Mouse (Mus musculus) forebrain, postnatal 0 days (tissue): ENCODE results near the gene Cdh1. TPM values are rescaled to one million over a fixed set of nuclear protein-coding genes. Genes with fewer than 3 reads are reported as not detected.

Source experiments
- ATAC-seq: fragments of 200-750 bp; cut with Nextera tagmentation; 2 replicates; pipeline ENCODE4 v1.8.0; 2017; ENCODE audit warnings: mild to moderate bottlenecking, moderate library complexity
- DNase-seq: peaks from one replicate; pipeline ENCODE4 v3.0.0-alpha.2; 2015
- H3K27ac ChIP-seq: fragments of 300-500 bp; sonication (generic); 2 replicates; pipeline ENCODE4 v1.5.1; 2014; ENCODE audit warnings: low read depth, mild to moderate bottlenecking, antibody characterized with exemption, low read length, moderate library complexity, mixed read lengths
- H3K27me3 ChIP-seq: fragments of 300-500 bp; sonication (generic); 2 replicates; pipeline ENCODE4 v1.6.1; 2014; ENCODE audit warnings: mild to moderate bottlenecking, low read length, mixed read lengths; ENCODE audit not compliant: insufficient read depth
- H3K36me3 ChIP-seq: fragments of 300-500 bp; sonication (generic); 2 replicates; pipeline ENCODE4 v1.6.1; 2014; ENCODE audit warnings: mild to moderate bottlenecking, moderate library complexity; ENCODE audit not compliant: insufficient read depth
- H3K4me1 ChIP-seq: fragments of 300-500 bp; sonication (generic); 2 replicates; pipeline ENCODE4 v1.6.1; 2014; ENCODE audit warnings: antibody characterized with exemption; ENCODE audit not compliant: insufficient read depth
- H3K4me2 ChIP-seq: fragments of 300-500 bp; sonication (generic); 2 replicates; pipeline ENCODE4 v1.6.1; 2014; ENCODE audit warnings: low read depth, mild to moderate bottlenecking, moderate library complexity
- H3K4me3 ChIP-seq: fragments of 300-500 bp; sonication (generic); 2 replicates; pipeline ENCODE4 v1.5.1; 2014; ENCODE audit warnings: low read depth, low read length, mixed read lengths
- H3K9ac ChIP-seq: fragments of 300-500 bp; sonication (generic); 2 replicates; pipeline ENCODE4 v1.6.1; 2014; ENCODE audit warnings: mild to moderate bottlenecking
- H3K9me3 ChIP-seq: fragments of 300-500 bp; sonication (generic); 2 replicates; pipeline ENCODE4 v1.6.1; 2016; ENCODE audit warnings: low read length
- CTCF ChIP-seq: sonication (generic); IDR thresholded peaks from 2 replicates; pipeline ENCODE4 v1.5.1; 2016; ENCODE audit warnings: antibody characterized with exemption, control low read depth, low read depth
- WGBS: fragments of 180-500 bp; shearing (Covaris S2); extraction: QIAGEN DNeasy Blood & Tissue Kit; methylation state at CpG from one replicate; pipeline ENCODE4 v1.1.7; 2014; 5-methylcytosine and 5-hydroxymethylcytosine counted together
- polyA plus RNA-seq: library from polyadenylated mRNA; unstranded; fragments of >200 nt; fragmentation: Nextera tagmentation; extraction: Ambion mirVana; gene quantifications from 2 replicates; pipeline ENCODE4 v1.2.1, GENCODE M21; 2015
- total RNA-seq: library from RNA; depleted of rRNA; stranded (reverse); fragments of >200 nt; gene quantifications from 2 replicates; pipeline ENCODE4 v1.2.3, GENCODE M21; 2014

Cdh1 gene
- total and polyA plus RNA-seq, 2 experiments from 2014 or later, result 3.9 TPM

DNA sequence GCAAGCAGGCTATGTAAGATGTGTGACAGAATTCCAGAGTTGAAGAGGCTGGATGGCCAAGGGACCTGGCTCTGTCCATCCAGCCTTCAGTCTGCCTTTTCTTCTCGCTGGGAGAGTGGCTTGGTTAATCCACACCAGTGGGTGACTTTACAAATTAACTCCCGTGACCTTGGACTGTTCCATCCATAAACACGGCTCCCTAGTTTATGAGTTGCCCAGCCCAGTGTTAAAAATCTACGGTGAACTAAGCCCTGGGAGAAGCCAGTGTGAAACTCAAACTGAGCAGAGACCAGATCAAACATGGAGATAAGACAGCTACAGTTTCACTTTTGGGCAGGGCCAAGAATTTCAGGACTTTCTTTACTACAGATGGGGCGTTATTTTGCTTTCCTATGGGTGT is 19.9 kb downstream of the Cdh1 start:
- no peak for ATAC-seq
- DNase-seq, result no peak
- WGBS, result 82% methylated on average over 5 of the region's 5 CpGs
- Histone ChIP-seq H3K36me3 (no peaks in the 10 kb centered on the region), H3K4me2 (no peak overlapping the region), H3K9me3 (no peaks in the 10 kb centered on the region), H3K9ac (no peak overlapping the region), H3K27me3 (no peaks in the 10 kb centered on the region), H3K4me1 (no peaks in the 10 kb centered on the region), H3K27ac (no peak overlapping the region), H3K4me3 (no peak overlapping the region)
- TF ChIP-seq CTCF, result no peak

DNA sequence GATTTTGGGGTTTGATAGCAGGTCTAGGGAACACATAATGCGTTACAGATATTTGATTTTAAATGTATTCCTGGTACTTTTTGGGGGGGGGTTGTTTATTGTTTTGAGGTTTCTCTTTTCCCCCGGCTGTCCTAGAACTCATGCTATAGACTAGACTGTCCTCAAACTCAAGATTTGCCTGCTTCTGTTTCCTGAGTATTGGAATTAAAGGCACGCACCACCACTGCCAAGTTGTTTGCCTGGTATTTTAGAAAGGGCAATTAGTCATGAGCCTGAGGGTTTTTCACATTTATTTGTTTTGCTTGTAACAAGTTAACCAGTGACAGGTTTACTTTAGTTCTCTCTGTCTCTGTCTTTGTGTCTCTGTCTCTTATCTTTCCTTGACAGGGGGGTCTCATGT is 20.3 kb downstream of the Cdh1 start:
- WGBS, result 97% methylated on average over 3 of the region's 3 CpGs
- no peak overlapping the region for H3K4me2 ChIP-seq

DNA sequence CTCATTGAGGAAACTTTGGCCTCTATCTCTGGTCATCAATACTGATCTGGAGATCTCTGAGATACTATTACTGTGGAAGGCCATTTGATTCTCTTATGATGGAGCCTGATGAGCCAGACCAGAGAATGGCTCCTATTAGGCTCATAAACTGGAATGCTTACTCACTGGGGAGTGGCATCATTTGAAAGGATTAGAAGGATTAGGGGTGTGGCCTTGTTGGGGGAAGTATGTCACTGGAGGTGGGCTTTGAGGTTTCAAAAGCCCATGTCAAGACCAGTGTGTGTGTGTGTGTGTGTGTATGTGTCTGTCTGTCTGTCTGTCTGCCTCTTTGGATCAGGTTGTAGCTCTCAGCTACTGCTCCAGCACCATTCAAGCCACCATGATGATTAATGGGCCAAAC is 20.8 kb downstream of the Cdh1 start:
- no peak for TF ChIP-seq CTCF
- no peak for ATAC-seq
- H3K9me3 ChIP-seq, result no peaks in the 10 kb centered on the region
- no peak overlapping the region for H3K27ac ChIP-seq
- H3K4me3 ChIP-seq, result no peak overlapping the region
- no peak overlapping the region for H3K4me2 ChIP-seq
- no peak overlapping the region for H3K9ac ChIP-seq
- no peak for DNase-seq
- no peaks in the 10 kb centered on the region for H3K4me1 ChIP-seq
- H3K27me3 ChIP-seq, result no peaks in the 10 kb centered on the region
- no peaks in the 10 kb centered on the region for H3K36me3 ChIP-seq

More for the DNA sequence above, 20.3 kb downstream of the Cdh1 start:
- TF ChIP-seq CTCF, result no peak
- Histone ChIP-seq H3K36me3 (no peaks in the 10 kb centered on the region), H3K27me3 (no peaks in the 10 kb centered on the region), H3K9me3 (no peaks in the 10 kb centered on the region), H3K4me1 (no peaks in the 10 kb centered on the region), H3K9ac (no peak overlapping the region), H3K27ac (no peak overlapping the region), H3K4me3 (no peak overlapping the region)
- DNase-seq (no peak), ATAC-seq (no peak)

DNA sequence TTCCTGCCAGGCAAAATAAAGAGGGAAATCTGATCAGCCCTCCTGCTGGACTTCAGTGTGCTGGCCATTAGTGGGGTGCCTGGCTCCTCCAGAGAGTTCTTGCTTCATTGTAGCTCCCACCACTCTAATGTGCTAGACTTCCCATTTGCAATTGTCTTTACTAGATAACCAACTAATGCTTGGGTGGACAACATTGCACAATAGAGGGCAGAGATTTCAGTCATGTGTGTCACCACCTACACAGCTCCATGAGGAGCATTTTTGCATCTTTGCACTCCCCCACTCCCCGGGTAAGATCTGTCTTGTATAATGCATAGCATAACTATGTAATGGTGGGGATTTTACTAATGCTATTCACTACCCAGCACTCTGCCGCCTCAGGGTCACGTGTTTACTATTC is 21.6 kb downstream of the Cdh1 start:
- Histone ChIP-seq H3K4me1 (no peaks in the 10 kb centered on the region), H3K9me3 (no peaks in the 10 kb centered on the region), H3K36me3 (no peaks in the 10 kb centered on the region), H3K9ac (no peak overlapping the region), H3K27me3 (no peaks in the 10 kb centered on the region), H3K27ac (no peak overlapping the region), H3K4me3 (no peak overlapping the region), H3K4me2 (no peak overlapping the region)
- WGBS, result 75% methylated on average over 3 of the region's 3 CpGs
- no peak for TF ChIP-seq CTCF
- ATAC-seq, result no peak
- DNase-seq, result no peak

DNA sequence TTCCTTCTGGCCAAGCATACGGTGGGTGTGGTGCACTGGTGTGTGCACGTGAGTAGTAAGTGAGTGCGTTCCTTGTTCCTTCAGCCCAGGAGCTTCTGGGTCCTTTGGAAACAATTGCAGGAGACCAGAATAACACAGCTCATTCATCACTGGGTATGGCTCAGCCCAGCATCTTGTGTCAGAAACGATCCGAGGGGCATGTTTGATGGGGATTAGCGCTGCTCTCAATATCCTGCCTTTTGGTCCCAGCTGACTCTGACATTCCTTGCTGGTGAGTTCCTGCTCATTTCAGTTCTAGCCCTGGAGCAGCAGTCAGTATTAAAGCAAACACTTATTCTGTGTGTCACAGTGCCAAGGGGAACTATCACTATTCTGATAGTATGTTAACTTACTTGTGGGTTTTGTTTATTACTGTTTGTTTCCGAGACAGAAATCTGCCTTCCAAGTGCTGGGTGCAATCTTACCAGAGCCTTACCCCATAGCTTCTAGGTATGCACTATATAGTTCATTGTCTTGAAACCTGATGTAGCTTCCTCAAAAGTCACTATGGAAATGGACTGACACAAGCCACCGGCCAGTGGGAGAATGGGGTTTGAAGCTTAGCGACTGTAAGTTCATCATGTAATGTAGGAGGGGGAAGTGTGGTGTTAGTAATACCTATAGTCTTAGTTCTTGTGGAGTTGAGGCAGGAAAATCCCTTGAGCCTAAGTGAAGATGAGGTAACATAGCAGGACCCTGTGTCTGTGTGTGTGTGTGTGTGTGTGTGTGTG is 23.1 kb downstream of the Cdh1 start:
- no peaks in the 10 kb centered on the region for H3K36me3 ChIP-seq
- no peaks in the 10 kb centered on the region for H3K27me3 ChIP-seq
- TF ChIP-seq CTCF, result no peak
- H3K9ac ChIP-seq, result no peak overlapping the region
- no peak overlapping the region for H3K4me2 ChIP-seq
- H3K27ac ChIP-seq, result no peak overlapping the region
- H3K9me3 ChIP-seq, result no peaks in the 10 kb centered on the region
- no peaks in the 10 kb centered on the region for H3K4me1 ChIP-seq
- 70% methylated on average over 9 of the region's 9 CpGs for WGBS
- ATAC-seq, result no peak
- no peak overlapping the region for H3K4me3 ChIP-seq
- no peak for DNase-seq

DNA sequence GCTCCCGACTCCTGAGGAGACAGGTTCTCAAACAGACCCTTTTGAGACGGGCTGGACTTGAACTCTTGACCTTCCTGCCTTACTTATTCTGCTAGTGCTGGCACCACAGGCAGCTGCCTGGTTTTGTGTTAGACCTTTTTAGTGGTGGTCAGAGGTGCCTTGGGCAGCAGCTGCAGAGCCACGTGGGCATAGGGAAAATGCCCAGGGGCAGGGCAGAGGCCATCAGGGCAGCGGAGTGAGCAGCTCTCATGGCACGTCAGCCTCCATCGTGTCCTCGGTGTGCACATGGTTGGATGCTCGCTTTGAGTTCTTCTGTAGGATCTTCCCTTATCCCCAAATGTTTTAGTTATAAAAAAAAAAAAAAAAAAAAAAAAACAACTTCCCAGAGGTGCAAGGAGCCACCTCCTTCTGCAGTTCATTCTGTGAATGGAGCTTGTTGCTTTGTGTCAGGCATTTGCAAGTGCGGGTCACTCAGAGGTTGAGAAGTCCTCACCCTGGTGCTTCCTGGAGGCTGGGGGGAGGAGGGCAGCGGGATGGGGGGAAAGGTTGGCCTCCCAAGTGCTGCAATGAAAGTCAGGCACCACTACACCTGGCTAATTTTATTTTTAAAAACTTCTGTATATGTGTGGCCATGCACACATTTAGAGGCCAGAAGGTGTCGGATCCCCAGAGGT is 25.3 kb downstream of the Cdh1 start:
- no peak for DNase-seq
- Histone ChIP-seq H3K27me3 (no peaks in the 10 kb centered on the region), H3K9ac (no peak overlapping the region), H3K4me3 (no peak overlapping the region), H3K27ac (no peak overlapping the region), H3K36me3 (no peaks in the 10 kb centered on the region), H3K9me3 (no peaks in the 10 kb centered on the region), H3K4me1 (no peaks in the 10 kb centered on the region), H3K4me2 (no peak overlapping the region)
- 80% methylated on average over 11 of the region's 11 CpGs for WGBS
- ATAC-seq, result no peak
- TF ChIP-seq CTCF, result no peak

DNA sequence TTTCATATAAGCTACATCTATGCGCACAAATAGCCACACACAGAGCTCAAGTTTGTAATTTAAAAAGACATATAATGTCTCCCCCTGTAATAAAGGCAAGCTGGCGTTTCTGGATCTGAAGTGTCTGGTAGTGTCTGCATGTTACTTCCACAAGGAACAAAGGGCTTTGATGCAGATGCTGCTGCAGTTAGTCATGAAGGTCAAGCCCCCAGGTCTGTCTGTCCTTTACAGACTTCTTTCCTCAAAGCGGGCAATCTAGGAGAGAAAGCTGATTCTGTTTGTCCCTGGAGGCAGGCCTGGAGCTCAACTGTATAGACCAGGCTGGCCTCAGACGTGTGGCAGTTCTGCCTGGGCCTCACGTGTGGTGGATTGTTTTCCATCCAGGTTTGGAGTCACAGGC is 26.3 kb downstream of the Cdh1 start:
- TF ChIP-seq CTCF, result no peak
- DNase-seq, result no peak
- no peak for ATAC-seq
- no peaks in the 10 kb centered on the region for H3K27me3 ChIP-seq
- WGBS, result 79% methylated on average over 5 of the region's 5 CpGs
- no peak overlapping the region for H3K9ac ChIP-seq
- no peaks in the 10 kb centered on the region for H3K4me1 ChIP-seq
- no peaks in the 10 kb centered on the region for H3K9me3 ChIP-seq
- no peaks in the 10 kb centered on the region for H3K36me3 ChIP-seq
- H3K4me2 ChIP-seq, result no peak overlapping the region
- no peak overlapping the region for H3K27ac ChIP-seq
- no peak overlapping the region for H3K4me3 ChIP-seq
